Mouse (Mus musculus) ES-CJ7 (cell line): ENCODE results near the gene Bst1.

Experiments
- DNase-seq: peaks from one replicate; pipeline ENCODE4 v3.0.0; 2011; ENCODE audit warnings: low read depth, low spot score

Gene Bst1

GRCm38 (mm10) chr5:43810427-43811062 lies 8.1 kb upstream of the Bst1 start:
- DNase-seq, result no peak

- peak; percentile 83 for DNase-seq
These were observed 4.1 kb upstream of the Bst1 start for GRCm38 (mm10) chr5:43814536-43814935.

GRCm38 (mm10) chr5:43815769-43816168 lies 2.9 kb upstream of the Bst1 start:
- peak; percentile 59 for DNase-seq

- DNase-seq, result no peak
These were observed 2.1 kb downstream of the Bst1 start for GRCm38 (mm10) chr5:43820785-43821184.

- DNase-seq, result no peak
These were observed 2.9 kb downstream of the Bst1 start, which contains the start of gene Fbxl5 for GRCm38 (mm10) chr5:43821538-43821937. Gene Fbxl5, minus strand, starts transcription at chr5:43821638.

GRCm38 (mm10) chr5:43822199-43822598 lies 3.5 kb downstream of the Bst1 start:
- DNase-seq, result no peak

GRCm38 (mm10) chr5:43822824-43823223 lies 4.1 kb downstream of the Bst1 start:
- DNase-seq, result no peak

GRCm38 (mm10) chr5:43824580-43824979 lies 5.9 kb downstream of the Bst1 start:
- no peak for DNase-seq

GRCm38 (mm10) chr5:43826883-43827282 lies 8.2 kb downstream of the Bst1 start:
- DNase-seq, result no peak

GRCm38 (mm10) chr5:43827366-43827765 lies 8.7 kb downstream of the Bst1 start:
- DNase-seq, result no peak

- DNase-seq, result no peak
These were observed 17.9 kb downstream of the Bst1 start for GRCm38 (mm10) chr5:43836590-43836989.

- no peak for DNase-seq
These were observed 18.7 kb downstream of the Bst1 start for GRCm38 (mm10) chr5:43837372-43837771.

- DNase-seq, result peak; percentile 59
These were observed 22.7 kb downstream of the Bst1 start for GRCm38 (mm10) chr5:43841144-43842010.

GRCm38 (mm10) chr5:43842011-43842285 lies 23.3 kb downstream of the Bst1 start:
- DNase-seq, result no peak

- no peak for DNase-seq
These were observed 24.0 kb downstream of the Bst1 start for GRCm38 (mm10) chr5:43842576-43843155.

- DNase-seq, result no peak
These were observed 26.4 kb downstream of the Bst1 start for GRCm38 (mm10) chr5:43845083-43845482.

- no peak for DNase-seq
These were observed 27.0 kb downstream of the Bst1 start for GRCm38 (mm10) chr5:43845646-43846045.

GRCm38 (mm10) chr5:43846227-43846626 lies 27.5 kb downstream of the Bst1 start:
- DNase-seq, result no peak

GRCm38 (mm10) chr5:43847555-43847954 lies 28.9 kb downstream of the Bst1 start:
- no peak for DNase-seq

- DNase-seq, result no peak
These were observed 29.6 kb downstream of the Bst1 start for GRCm38 (mm10) chr5:43848275-43848674.

GRCm38 (mm10) chr5:43853096-43853867 lies 34.6 kb downstream of the Bst1 start:
- peak; percentile 48 for DNase-seq

GRCm38 (mm10) chr5:43853868-43854488 lies 35.3 kb downstream of the Bst1 start:
- DNase-seq, result no peak
